Mouse (Mus musculus): ENCODE results near the gene Atad2b. TPM values are rescaled to one million over a fixed set of nuclear protein-coding genes. Genes with fewer than 3 reads are reported as not detected.
"Not testable (repeated sequence)": the region's sequence is repeated elsewhere in the genome, so short reads cannot be mapped to it uniquely, and the experiment has no call there.

The Atad2b gene
- polyA plus RNA-seq, 1 experiment: 1.4 TPM

DNA sequence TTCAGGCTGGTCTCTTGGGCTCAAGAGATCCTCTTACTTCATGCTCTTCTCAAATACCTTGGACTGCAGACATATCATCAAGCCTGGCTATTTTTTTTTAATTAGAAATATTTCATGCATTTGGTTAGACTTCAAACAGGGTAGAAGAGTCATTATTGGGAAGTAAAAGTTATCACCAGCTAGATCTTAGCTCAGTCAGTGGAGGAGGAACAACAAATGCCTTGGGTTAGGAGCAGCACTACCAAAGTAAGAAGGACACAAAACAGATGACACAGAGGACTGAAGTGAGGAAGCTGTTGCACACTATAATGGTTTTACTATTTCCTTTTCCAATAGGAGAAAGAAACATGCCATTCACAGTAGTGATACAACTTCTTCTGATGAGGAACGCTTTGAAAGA, 35.1 kb downstream of the Atad2b start:
- H3K9me3 ChIP-seq: no peaks in the 10 kb centered on the region
- H3K36me3 ChIP-seq (replicated peaks; ENCODE audit: low read length): peaks cover 93% of the 10 kb centered on the region
- H3K4me3 ChIP-seq (replicated peaks): no peak overlapping the region
- no peak for TF ChIP-seq GATA1 (IDR thresholded peaks at IDR 0.05; ENCODE audit: borderline replicate concordance, low read length)
- no peaks in the 10 kb centered on the region for H3K27me3 ChIP-seq (replicated peaks)
- H3K4me1 ChIP-seq: peaks cover 12% of the 10 kb centered on the region

- TF ChIP-seq GATA1 (IDR thresholded peaks at IDR 0.05; ENCODE audit: borderline replicate concordance, low read length): no peak
- Histone ChIP-seq H3K36me3 (replicated peaks; ENCODE audit: low read length) (peaks cover 92% of the 10 kb centered on the region), H3K9me3 (no peaks in the 10 kb centered on the region), H3K4me3 (replicated peaks) (no peak overlapping the region), H3K4me1 (peaks cover 12% of the 10 kb centered on the region), H3K27me3 (replicated peaks) (no peaks in the 10 kb centered on the region)
Observed at GRCm38 (mm10) chr12:4953156-4953555, 36.0 kb downstream of the Atad2b start.

DNA sequence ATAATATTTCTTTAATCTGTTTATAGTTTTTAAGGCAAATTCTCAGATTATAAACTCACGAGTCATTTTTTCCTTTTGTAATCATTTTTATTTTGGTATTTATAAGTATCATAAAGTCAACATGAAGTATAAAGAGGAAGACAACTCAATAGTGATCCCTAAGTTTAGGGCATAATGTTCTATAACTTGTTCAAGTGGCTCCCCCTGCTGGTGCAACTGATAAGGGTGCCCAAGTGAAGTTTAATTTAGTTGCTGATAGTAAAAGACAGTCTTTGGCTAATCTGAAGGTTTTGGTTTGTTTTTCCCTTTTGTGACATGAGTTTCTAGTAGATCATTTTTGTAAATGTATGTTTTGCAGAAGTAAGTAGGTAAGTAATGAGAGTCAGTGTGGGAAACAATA, 55.8 kb downstream of the Atad2b start:
- Histone ChIP-seq H3K9me3 (no peaks in the 10 kb centered on the region), H3K4me3 (replicated peaks) (no peak overlapping the region), H3K4me1 (peaks cover 11% of the 10 kb centered on the region), H3K36me3 (replicated peaks; ENCODE audit: low read length) (peaks cover 80% of the 10 kb centered on the region), H3K27me3 (replicated peaks) (no peaks in the 10 kb centered on the region)
- TF ChIP-seq FLI1 (IDR thresholded peaks at IDR 0.05; ENCODE audit: low read length) (no peak), GATA1 (IDR thresholded peaks at IDR 0.05; ENCODE audit: borderline replicate concordance, low read length) (no peak)

DNA sequence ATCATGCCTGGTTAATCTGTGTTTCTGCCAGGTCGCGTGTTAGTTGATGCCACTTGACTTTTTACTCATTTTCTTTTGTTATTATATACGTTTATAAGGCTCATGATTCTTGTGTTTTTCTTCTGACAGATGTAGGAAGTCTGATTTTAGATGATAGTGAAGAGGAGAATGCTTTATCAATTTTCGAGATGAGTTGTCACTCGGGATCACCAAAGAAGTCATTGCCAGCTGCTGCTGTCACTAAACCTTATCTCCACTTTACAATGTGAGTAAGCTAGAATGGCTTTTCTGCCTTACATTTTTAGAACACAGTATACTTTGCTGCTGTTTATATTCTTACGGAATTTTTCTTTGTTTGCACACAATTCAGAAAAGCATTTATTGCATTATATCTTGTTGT, 61.2 kb downstream of the Atad2b start:
- TF ChIP-seq GATA1 (IDR thresholded peaks at IDR 0.05; ENCODE audit: borderline replicate concordance, low read length) (no peak), FLI1 (IDR thresholded peaks at IDR 0.05; ENCODE audit: low read length) (no peak)
- Histone ChIP-seq H3K27me3 (replicated peaks) (no peaks in the 10 kb centered on the region), H3K36me3 (replicated peaks; ENCODE audit: low read length) (peaks cover 87% of the 10 kb centered on the region), H3K4me3 (replicated peaks) (no peak overlapping the region), H3K4me1 (peaks cover 34% of the 10 kb centered on the region), H3K9me3 (no peaks in the 10 kb centered on the region)

- Histone ChIP-seq H3K4me3 (replicated peaks) (no peak overlapping the region), H3K27me3 (replicated peaks) (no peaks in the 10 kb centered on the region), H3K36me3 (replicated peaks; ENCODE audit: low read length) (peaks cover 47% of the 10 kb centered on the region), H3K9me3 (no peaks in the 10 kb centered on the region), H3K4me1 (no peaks in the 10 kb centered on the region)
- TF ChIP-seq GATA1 (IDR thresholded peaks at IDR 0.05; ENCODE audit: borderline replicate concordance, low read length): no peak
- TF ChIP-seq FLI1 (IDR thresholded peaks at IDR 0.05; ENCODE audit: low read length): no peak
Observed at GRCm38 (mm10) chr12:4996981-4997380, 79.8 kb downstream of the Atad2b start.

DNA sequence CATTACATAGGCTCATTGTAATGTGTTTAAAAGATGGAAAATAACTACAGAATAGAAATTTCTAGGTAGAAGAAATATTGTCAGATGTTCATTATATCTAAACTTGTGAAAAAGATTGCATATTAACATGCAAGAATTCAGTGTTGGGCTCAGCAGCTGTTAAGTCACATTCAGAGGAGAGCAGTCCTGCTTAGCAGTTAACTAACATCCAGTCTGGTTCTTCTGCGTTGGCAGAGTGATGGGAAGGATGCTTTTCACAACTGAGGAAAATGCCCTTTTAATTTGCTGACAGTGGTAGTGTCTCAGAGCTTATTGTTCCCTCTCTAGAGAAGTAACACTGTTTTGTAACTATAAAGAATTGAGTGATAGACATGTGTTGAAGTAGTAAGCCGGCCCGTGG, 88.2 kb downstream of the Atad2b start:
- Histone ChIP-seq H3K36me3 (replicated peaks; ENCODE audit: low read length) (peaks cover 57% of the 10 kb centered on the region), H3K27me3 (replicated peaks) (no peaks in the 10 kb centered on the region), H3K9me3 (no peaks in the 10 kb centered on the region), H3K4me3 (replicated peaks) (no peak overlapping the region), H3K4me1 (no peaks in the 10 kb centered on the region)
- TF ChIP-seq GATA1 (IDR thresholded peaks at IDR 0.05; ENCODE audit: borderline replicate concordance, low read length) (no peak), FLI1 (IDR thresholded peaks at IDR 0.05; ENCODE audit: low read length) (no peak)

- not testable (repeated sequence) for H3K4me1 ChIP-seq; H3K27me3 ChIP-seq (replicated peaks); H3K4me3 ChIP-seq (replicated peaks); H3K9me3 ChIP-seq
- H3K36me3 ChIP-seq (replicated peaks; ENCODE audit: low read length): peaks cover 57% of the 10 kb centered on the region
Observed at GRCm38 (mm10) chr12:5005776-5006175, 88.6 kb downstream of the Atad2b start.

DNA sequence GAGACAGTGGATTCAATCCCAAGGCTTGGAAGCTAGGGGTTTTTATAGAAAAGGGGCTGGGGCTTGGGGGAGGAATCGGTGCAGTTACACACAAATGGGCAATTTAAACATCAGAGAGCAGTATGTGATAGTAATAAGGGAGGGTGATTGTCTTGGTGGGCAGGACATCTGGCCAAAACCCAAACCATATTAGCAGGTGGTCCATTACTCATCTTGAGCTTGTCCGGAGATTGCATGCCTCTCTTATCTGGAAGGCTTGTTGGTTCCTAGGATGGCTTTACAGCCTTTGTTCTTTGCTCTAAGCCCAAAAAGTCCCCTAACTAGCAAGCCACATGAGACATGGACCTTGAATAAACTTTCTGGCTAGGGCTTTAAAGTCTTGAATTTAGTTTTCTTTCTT, 91.5 kb downstream of the Atad2b start:
- H3K4me1 ChIP-seq; H3K4me3 ChIP-seq (replicated peaks); H3K27me3 ChIP-seq (replicated peaks); H3K9me3 ChIP-seq: not testable (repeated sequence)
- H3K36me3 ChIP-seq (replicated peaks; ENCODE audit: low read length): peaks cover 76% of the 10 kb centered on the region

DNA sequence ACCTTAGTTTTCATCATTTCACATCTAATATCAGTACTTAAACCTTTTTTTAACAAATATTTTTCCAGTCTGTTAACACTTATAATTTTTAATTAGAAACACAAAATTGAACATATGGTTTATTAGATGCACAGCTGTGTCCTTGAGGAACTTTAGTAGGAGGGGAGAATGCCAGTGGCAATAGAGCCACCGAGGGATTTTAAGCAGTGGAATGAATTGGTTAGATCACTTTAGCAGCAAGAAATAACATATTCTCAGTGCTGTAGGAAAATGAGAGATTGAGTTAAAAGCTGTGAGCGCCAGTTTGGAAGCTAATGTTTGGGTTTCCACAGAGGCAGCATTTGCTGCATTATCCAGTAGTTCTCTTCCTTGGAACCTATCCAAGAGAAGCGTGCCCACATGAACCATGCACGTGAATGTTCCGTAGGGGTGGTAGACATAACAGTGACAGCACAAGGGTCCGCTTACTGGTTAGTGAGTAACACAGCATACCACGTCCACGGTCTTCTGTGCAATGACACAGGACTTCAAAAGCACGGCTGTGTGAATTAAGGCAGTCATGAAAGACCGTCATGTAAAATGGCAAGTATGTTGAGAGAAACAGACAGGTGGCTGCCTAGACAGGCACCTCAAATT, 108.2 kb downstream of the Atad2b start:
- TF ChIP-seq FLI1 (IDR thresholded peaks at IDR 0.05; ENCODE audit: low read length) (no peak), GATA1 (IDR thresholded peaks at IDR 0.05; ENCODE audit: borderline replicate concordance, low read length) (no peak)
- Histone ChIP-seq H3K36me3 (replicated peaks; ENCODE audit: low read length) (peaks cover 88% of the 10 kb centered on the region), H3K4me1 (no peaks in the 10 kb centered on the region), H3K4me3 (replicated peaks) (no peak overlapping the region), H3K9me3 (no peaks in the 10 kb centered on the region), H3K27me3 (replicated peaks) (no peaks in the 10 kb centered on the region)

- H3K4me1 ChIP-seq: no peaks in the 10 kb centered on the region
- H3K9me3 ChIP-seq: no peaks in the 10 kb centered on the region
- H3K27me3 ChIP-seq (replicated peaks): no peaks in the 10 kb centered on the region
- H3K4me3 ChIP-seq (replicated peaks): no peak overlapping the region
- TF ChIP-seq GATA1 (IDR thresholded peaks at IDR 0.05; ENCODE audit: borderline replicate concordance, low read length) (no peak), FLI1 (IDR thresholded peaks at IDR 0.05; ENCODE audit: low read length) (no peak)
- H3K36me3 ChIP-seq (replicated peaks; ENCODE audit: low read length): peaks cover 97% of the 10 kb centered on the region
Observed at GRCm38 (mm10) chr12:5029035-5029434, 111.9 kb downstream of the Atad2b start.

- H3K27me3 ChIP-seq (replicated peaks): no peaks in the 10 kb centered on the region
- TF ChIP-seq FLI1 (IDR thresholded peaks at IDR 0.05; ENCODE audit: low read length) (no peak), GATA1 (IDR thresholded peaks at IDR 0.05; ENCODE audit: borderline replicate concordance, low read length) (no peak)
- H3K4me3 ChIP-seq (replicated peaks): no peak overlapping the region
- H3K9me3 ChIP-seq: no peaks in the 10 kb centered on the region
- H3K36me3 ChIP-seq (replicated peaks; ENCODE audit: low read length): peaks cover 98% of the 10 kb centered on the region
- H3K4me1 ChIP-seq: no peaks in the 10 kb centered on the region
Observed at GRCm38 (mm10) chr12:5038008-5038407, 120.9 kb downstream of the Atad2b start.

Measured in megakaryocyte, embryonic 14.5 days (primary cell).